Mouse (Mus musculus): ENCODE data around the gene Serpina1b.

- TF ChIP-seq POU5F1 (IDR thresholded peaks at IDR 0.05; ENCODE audit: borderline replicate concordance, low read length) = no peak
- no peak for TF ChIP-seq CTCF (conservative IDR thresholded peaks at IDR 0.05; ENCODE audit: low read length)
These were observed 146.4 kb downstream of the Serpina1b start for GRCm38 (mm10) chr12:103683775-103684174.

Data from E14TG2a.4 (cell line).